Mouse (Mus musculus) heart, postnatal 10 days (tissue): ENCODE measurements around the gene Mustn1. TPM values are rescaled to one million over a fixed set of nuclear protein-coding genes. Genes with fewer than 3 reads are reported as not detected.

Experiments
- DNase-seq, 2 experiments: peaks; one replicate each; pipeline ENCODE4 v3.0.0; 2021
- intact Hi-C: fragments of 180-260 bp; cut with DNase I; formaldehyde crosslinking; loops from one replicate; pipeline ENCODE4 v1.15.1; 2025
- total RNA-seq, 2 experiments: library from RNA; stranded (reverse); gene quantifications; 2 replicates each; pipeline ENCODE4 v1.2.3; 2021

Mustn1 gene
- total RNA-seq, 2 experiments from 2014 or later: 12.7 to 13.8 TPM

DNA sequence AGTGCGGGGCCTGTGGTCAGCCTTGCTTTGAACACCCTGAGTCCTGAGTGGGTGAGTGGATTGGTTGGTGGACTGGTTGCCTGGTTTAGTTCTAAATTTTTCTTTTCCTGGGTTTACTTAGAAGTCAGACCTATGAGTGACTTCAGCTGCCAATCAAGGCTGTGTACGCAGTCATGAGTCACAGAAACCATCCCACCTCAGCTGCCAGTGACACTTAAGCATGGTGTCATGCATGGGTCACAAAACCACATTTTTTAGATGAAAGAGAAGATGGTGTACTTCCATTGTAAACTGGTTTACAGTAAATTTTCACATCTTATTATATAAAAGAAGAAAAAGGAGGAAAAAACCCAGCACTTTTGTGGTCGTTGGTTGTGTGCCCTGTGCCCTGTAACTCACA, 1.2 kb upstream of the Mustn1 start:
- intact Hi-C loops: no loop called here
- no peak for DNase-seq

DNA sequence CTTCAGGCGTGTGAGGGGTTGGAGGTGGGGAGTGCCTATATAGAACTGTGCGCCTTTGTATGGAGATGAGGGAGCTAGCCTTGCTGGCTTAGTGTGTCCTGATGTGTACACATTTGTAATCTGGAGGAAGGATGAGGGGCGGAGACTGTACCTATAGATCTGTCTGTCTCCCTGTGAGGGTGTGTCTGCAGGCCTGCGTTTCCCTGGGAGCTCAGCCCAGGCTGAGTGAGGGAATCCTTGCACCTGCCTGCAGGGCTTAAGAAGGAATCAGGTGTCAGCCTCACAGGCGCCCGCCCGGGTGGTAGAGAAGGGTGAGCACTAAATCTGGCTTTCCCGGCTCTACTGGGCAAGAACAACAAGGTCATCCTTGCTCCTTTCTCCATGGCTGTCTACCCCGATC, 794 bp downstream of the Mustn1 start:
- intact Hi-C loops: loop anchor here (5.0 kb wide), 2 partner anchors 63 to 162 kb away; partner anchors contain the start of gene Itih1
- peak in 1 of 2 experiments; percentile 22 for DNase-seq

DNA sequence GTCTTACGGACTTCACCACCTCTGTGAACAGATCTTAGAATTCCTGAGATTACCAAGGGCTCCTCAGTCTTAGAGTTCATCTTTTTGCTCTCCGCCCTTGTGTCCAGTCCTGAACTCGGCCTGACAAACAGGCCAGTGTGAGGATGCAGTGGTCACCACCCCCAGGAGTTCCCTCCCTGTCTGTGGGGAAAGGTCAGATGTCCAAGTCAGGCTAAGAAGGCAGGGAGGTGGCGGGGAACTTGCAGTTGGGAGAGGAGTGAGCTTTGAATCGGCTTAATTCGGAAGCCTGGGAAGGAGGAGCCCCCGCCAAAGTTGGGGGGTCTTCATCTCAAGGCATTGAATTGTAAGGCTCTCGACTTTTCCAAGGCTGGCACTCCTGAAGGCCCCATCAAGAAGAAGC, 1.3 kb downstream of the Mustn1 start:
- intact Hi-C loops: loop anchor here (5.0 kb wide), 2 partner anchors 62 to 163 kb away; partner anchors contain the start of gene Itih1
- DNase-seq: no peak

DNA sequence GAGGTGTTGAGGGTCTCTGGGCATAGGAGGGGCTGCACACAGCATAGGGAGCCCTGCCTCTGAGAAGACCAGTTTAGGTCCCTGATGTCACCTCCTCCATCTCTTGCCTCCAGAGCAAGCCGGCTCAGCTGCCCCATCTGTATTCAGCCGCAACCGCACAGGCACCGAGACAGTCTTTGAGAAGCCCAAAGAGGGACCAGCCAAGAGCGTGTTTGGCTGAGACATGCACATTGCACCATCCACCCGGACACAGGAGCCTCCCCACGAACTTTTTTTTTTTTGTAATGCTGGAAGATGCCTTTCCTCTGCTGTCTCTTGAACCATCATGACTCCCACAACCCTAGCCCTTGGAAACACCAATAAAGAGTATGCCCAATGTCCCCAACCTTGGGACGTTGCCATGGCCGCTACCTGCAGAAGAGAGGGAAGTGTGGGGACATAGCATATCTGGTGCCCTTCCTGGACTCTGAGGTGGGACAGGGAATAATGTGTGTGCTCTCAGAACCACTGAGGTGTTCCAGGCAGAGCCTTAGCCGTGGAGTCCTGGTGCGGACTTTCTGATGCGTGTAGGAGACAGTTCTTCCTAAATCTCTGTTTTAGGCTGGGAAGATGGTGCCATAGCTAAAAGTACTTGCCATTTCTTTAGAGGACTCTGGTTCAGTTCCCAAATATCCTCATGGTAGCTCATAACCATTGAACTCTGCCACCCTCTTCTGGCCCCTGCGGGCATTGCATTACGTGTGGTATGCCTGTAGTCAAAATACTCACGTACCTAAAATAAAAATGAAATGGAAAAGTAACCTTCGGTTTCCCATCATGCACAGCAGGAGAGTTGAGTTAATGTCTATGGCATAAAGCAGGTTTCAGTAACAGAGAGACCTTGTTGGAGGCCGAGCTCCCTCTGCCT, 2.1 kb downstream of the Mustn1 start:
- peak; percentile 71 to 87 for DNase-seq

DNA sequence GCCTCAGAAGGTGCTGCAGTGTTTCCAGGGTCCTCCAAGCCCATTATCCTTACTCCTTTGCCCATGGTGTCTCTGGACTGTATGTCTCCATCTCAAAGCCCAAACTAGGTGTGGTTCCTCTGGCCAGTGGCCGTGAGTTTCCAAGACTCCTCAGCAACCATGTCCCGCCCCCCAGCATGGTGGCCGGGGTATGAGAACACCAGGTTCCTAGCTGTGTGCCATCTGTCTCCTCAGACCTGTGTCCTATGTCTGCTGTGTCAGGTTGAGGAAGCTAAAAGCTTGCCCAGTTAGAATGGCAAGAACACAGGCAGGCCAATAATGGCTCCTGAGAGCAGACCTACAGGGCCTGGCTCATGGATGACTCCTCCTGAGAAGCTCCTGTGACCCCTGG, 2.7 kb downstream of the Mustn1 start:
- DNase-seq: no peak
- intact Hi-C loops: loop anchor here (1.0 to 5.0 kb wide), 3 partner anchors 14 to 164 kb away; partner anchors contain the start of gene Itih1

More for the DNA sequence above, 2.1 kb downstream of the Mustn1 start:
- intact Hi-C loops: loop anchor here (1.0 to 5.0 kb wide), 3 partner anchors 14 to 164 kb away; partner anchors contain the start of gene Itih1

DNA sequence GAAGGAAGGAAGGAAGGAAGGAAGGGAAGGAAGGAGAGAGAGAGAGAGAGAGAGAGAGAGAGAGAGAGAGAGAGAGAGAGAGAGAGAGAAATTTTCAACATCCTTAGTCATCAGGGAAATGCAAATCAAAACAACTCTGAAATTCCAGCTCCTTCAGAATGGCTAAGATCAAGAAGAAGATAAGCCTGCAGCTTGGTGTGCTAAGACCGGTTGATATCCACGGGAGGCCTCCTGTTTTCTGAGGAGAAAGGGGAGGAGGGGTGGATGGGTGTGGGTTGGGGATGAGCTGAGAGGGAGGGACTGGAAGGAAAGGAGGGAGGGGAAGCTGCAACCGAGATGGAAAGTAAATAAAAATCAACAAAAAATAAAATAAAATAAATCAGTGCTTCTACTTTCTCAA, 6.3 kb downstream of the Mustn1 start:
- intact Hi-C loops: no loop called here
- DNase-seq: no peak

DNA sequence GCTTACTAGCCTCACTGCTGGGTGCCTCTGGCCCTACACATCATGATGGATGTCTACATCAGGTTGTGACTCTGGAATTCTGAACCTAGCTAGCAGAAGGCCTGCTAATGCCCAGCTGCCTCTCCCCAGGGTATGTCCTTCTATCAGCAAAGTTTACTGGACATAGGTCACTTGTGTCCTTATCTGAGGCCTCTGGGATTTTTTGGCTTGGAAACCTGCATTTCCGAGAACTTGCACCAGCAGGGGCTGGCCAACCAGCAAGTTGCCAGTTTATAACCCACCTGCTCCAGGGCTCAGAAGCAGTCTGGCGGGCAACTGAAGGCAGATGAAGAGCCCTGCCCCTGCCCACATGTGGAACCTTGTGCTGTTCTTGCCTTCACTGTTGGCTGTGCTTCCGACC, 7.2 kb downstream of the Mustn1 start, which contains the start of gene Itih4:
Itih4 (plus strand) TSS at position 273 of the 400 bp plus-strand sequence.
- intact Hi-C loops: no loop called here
- no peak for DNase-seq

DNA sequence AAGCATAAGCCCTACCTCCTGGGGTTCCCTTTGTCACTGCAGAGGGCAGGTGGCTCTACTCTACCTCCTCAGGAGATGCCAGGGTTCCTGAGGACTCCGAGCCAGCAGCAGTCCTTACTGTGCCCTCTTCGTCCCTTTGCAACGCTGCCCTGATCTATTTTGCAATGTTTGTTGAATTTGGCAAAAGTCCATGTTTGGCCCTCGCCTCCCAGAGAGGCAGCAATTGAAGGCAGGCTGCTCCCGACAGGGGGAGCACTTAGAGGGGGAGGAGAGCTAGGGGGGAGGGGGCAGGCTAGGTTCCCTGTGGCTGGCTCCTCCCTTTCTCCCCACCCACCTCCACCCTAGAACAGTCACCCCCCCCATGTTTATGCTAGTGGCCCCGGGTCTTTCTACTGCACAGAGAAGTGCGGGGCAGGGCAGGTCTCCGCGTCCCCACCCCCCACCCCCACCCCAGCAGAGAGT, 9.3 kb downstream of the Mustn1 start:
- intact Hi-C loops: no loop called here
- peak; percentile 55 to 70 for DNase-seq

DNA sequence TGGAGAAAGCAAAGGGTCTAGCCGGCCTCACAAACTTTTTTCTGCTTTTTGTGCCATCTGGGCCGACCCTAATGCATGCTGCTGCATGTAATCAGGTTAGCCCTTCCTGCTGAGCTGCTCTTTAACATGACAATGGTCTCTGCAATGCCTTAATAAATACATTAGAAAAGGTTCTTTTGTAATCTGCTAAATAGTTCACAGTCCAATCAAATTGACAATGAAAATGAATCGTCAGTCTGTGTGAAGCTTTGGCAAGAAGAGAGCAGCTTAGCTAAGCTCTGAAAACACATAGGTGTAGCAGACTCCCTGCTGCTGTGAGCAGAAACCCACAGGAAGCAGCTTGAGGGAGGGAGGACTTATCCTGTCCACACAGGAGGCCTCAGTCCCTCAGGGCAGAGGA, 21.0 kb downstream of the Mustn1 start:
- no peak for DNase-seq
- intact Hi-C loops: no loop called here

DNA sequence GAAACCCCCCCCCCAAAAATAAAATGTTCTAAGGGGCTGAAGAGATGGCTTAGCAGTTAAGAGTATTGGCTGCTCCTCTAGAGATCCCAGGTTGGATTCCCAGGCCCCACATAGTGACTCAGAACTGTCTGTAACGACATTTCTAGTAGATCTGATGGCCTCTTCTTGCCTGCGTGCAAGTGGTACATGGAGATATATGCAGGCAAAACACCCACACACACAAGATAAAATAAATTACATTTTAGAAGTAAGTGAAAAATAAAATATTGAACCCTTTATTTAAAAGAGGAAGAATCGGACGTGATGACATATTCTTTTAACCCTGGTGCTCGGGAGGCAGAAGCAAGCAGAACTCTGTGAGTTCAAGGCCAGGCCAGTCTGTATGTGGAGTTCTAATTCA, 23.6 kb downstream of the Mustn1 start:
- no peak for DNase-seq
- intact Hi-C loops: no loop called here

DNA sequence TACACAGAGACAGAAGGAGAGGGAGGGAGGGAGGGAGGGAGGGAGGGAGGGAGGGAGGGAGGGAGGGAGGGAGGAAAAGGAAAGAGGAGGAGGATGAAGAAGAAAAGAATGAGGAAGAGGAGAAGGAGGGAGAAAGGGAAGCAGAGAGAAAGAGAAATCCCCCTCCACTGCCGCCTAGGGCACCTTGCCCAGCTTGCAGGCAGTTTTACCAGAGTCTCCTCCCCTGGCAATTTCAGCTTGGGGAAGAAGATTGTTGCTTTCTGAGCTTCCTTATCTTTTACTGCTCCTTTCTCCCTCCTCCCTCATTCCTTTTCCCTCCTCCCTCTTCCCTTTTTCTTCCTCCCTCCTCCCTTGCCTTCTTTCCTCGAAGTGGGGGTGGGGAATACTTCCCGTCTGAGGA, 24.0 kb downstream of the Mustn1 start:
- DNase-seq: no peak
- intact Hi-C loops: no loop called here

DNA sequence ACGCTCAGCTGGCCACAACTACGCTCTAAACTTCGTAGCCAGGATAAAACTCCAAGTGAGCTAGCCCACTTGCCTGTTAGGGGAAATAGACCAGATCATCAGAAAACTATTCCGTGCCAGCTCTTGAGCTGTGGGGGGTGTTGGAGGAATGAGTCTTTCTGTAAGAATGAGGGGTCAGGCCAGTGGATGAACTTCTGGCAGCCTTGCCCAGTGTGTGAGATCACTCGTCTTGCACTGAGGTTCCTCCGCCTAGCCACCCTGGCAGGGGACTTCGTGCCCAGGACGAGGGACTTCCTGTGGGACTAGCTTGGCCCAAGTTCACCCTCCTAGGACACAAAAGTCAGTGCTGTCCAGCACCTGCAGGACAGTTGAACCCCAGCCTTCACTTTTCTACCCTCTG, 25.3 kb downstream of the Mustn1 start:
- intact Hi-C loops: no loop called here
- DNase-seq: no peak

DNA sequence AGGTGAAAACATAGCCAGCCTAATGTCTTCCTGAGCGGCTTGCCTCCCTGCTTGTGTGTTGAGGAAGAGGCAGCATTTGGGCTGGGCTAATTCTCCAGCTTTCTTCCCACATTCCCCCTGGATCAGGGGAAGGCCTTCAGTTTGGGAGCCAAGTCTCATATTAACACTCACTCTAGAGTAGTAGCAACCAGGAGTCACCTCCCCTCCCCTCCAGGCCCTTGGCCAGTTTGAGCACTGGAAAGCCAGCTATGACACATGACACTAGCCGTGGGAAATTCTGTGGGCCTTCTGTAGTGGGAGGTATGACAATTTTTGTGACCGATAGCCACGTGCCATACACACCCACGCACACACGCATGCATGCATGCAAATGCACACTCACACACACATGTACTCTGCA, 27.0 kb downstream of the Mustn1 start:
- intact Hi-C loops: no loop called here
- DNase-seq: peak in 1 of 2 experiments; percentile 28

DNA sequence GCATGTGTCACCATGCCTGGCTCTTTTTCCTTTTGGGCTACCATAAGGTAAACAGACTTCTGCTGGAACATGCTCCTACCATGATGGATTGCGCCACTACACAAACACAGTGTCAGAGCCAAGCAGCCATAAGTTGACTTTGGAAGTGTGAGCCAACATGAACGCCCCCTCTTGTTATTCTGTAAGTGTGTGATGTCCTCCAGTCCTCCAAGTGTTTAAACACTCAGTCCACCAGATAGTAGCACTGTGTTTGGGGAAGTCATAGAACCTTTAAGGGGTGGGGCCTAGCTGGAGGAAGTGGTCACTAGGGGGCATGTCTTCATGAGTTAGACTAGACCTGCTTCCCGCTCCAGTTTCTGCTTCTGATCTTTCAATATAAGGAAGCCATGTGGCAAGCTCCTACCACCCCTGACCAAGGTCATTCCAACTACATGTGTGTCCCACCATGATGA, 28.8 kb downstream of the Mustn1 start:
- peak in 1 of 2 experiments; percentile 7 for DNase-seq
- intact Hi-C loops: no loop called here

DNA sequence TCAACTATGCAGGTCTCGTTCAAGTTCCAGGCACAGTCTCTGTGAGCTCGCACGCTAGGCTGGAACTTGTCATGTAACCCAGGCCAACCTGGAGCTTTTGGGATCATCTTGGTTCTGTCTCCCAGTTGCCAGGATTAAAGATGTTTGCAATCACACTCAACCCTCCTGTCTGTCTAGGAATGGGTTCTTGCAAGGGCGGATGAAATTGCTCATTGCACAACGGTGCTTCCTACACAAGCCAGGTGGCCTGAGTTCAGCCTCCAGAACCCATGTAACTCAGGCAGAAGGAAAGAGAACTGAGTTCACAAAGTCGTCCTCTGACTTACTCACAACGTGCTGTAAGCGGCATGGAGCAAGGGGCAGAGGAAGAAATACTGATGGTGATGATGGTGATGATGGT, 32.1 kb downstream of the Mustn1 start:
- intact Hi-C loops: no loop called here
- DNase-seq: no peak

DNA sequence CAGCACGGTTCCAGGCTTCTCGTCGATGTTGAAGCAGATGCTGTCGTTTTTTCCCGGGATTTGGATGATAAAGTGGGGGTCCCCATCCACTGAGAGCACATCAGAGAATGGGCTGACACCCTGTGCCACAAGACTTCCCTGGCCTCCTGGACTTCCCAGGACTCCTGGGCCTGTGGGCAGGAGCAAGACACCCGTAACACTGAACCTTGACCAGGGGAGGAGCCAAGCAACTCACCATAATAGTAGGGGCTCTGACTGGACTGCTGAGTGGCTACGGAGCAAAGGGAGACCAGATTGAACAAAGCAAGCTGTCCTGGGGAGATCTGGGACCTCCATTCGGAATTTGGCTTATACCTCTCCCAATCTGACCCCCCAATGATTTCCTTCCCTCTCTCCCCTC, 33.6 kb downstream of the Mustn1 start:
- DNase-seq: no peak
- intact Hi-C loops: no loop called here

DNA sequence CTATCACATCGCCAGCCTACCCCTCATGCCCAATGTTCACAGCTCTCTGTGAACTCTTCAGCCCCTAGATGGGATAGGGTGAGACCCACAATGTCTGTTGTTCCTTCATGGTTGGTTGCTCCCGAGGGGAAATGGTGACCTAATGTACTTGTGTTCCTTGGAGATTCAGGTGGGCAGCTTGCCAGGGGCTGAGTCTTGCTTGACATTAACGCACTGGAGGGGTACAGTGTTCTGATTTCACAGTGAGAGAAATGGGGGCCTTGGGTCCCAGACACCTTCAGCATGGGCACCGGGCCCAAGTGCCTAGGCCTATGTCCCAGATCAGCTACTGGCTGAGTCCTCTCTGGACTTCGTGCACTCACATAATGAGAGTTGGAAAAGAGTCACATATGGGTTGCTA, 34.4 kb downstream of the Mustn1 start:
- DNase-seq: peak in 1 of 2 experiments; percentile 26
- intact Hi-C loops: no loop called here

DNA sequence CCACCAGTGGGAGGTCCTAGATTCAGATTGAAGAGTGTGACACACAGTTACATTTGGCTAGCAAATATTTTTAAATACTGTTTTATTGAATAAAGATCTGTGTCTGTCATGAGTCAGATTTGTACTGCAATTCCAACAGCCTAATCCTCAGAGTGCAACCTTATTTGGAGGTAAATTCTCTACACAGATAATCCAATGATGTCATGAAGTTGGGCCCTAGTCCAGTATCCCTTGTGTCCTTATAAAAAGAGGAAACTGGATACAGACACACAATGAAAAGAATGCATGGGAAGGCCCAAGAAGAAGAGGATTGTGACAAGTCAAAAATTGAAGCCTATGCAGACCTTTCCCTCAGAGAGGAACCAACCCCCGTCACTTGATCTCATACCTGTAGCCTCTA, 37.5 kb downstream of the Mustn1 start:
- intact Hi-C loops: no loop called here
- no peak for DNase-seq

DNA sequence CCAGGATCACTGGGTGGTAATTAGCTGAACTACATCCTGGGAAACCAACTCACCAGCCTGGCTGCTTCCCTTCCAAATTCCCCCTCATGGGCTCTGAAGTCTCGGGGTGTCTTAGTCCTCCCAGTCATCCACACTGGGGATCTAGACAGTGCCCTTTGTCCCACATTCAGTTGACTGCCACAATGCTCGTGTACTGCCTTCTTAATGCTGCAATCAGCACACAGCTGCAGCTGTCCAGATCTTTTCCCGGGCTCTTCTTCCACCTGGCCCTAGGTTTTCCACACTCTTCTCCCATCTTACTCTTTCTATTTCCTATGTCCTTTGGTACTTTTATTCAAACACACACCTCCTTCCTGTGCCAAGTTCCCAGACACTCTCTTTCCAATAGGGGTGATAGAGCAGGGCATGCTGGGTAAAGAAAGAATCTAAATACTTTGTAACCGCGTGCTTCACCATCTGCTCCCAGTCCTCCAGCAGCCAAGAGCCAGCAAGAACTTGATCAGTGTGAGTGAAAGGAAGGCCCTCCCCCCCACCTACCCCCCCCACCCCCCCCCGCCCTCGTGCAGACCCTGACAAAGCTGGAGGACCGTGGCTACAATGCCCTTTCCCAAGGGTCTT, 43.2 kb downstream of the Mustn1 start:
- no peak for DNase-seq
- intact Hi-C loops: no loop called here

DNA sequence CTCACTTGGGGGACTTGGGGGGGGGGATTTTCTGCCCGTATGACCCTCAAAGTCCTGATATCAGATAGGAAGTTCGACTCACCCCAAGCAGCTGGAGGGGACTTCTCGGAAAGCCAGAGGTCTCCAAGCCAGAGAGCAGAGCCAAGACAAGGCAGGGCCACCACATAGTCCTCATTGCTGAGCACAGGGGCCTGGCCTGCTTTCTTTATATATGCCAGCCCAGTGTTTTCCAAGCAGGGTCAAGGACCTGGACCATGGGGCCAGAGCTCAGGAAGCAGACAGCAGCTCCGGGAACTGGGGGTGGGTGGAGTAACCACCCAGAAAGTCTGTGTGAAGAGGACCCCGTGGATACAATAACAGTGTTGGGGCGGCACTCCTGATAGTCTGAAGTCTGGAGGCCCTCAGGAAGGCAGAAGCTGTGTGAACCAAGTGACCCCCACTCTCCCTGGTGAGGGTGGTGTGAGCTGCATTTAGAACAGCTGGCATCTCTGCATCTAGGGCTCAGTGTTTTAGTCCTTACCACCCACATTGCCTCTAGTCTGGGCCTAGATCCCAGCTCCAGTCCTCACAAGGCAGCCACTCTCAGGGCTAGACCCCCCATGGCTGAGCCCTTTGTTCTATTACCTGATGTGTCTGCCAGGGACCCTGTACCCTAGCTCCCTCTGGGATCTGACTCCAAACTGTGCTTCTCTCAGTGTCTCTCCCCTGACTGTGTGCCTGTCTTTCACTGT, 44.5 kb downstream of the Mustn1 start, which contains the start of gene Itih3:
Itih3 (minus strand) TSS at position 386 of the 731 bp plus-strand sequence.
- intact Hi-C loops: no loop called here
- no peak for DNase-seq

DNA sequence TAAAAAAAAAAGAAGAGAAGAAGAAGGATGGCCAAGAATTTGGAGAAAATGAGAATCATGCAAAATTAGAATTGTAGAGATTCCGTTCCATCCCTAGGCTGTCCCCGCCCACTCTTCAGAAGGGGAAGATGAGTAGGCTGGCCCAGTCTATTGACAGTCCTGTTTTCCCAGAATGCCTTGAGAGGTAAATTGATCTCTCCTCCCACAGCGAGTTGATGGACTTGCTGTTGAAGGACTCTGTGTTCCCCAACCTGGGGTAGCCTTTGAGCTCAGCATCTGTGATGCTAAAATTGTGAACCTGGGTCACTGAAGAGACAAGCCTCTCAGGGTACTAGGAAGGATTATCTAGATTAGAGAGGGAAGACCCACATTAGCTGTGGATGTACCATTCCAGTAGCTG, 46.5 kb downstream of the Mustn1 start:
- intact Hi-C loops: no loop called here
- DNase-seq: no peak
